Mouse (Mus musculus): ENCODE results near the gene Rab34. TPM values are rescaled to one million over a fixed set of nuclear protein-coding genes. Genes with fewer than 3 reads are reported as not detected.

Gene Rab34
- 100 to 1,000 TPM in 1 of 2 experiments, 10 to 100 TPM in 1; 93.0 to 100 TPM for total RNA-seq (2021)
- long read RNA-seq, experiment 1, transcript Rab34-201 (11 exons, 1,368 nt), result minor isoform, 43 of 311 reads
- long read RNA-seq, experiment 1, transcript Rab34-203 (10 exons, 1,685 nt), result major isoform, 181 of 311 reads
- long read RNA-seq, experiment 1, partial matches to known transcripts, result 62 of 311 reads
- long read RNA-seq, experiment 1, other reads (novel, unspliced or antisense), result 24 of 311 reads
- long read RNA-seq, experiment 2, transcript Rab34-201 (11 exons, 1,368 nt), result minor isoform, 20 of 207 reads
- long read RNA-seq, experiment 2, transcript Rab34-203 (10 exons, 1,685 nt), result major isoform, 102 of 207 reads
- long read RNA-seq, experiment 2, partial matches to known transcripts, result 73 of 207 reads
- long read RNA-seq, experiment 2, other reads (novel, unspliced or antisense), result 12 of 207 reads

GRCm38 (mm10) chr11:78188331-78189233, at the start of gene Rab34:
Rab34 (plus strand) TSS chr11:78188430.
- DNase-seq, result peak; percentile 89

GRCm38 (mm10) chr11:78140665-78141064, 47.6 kb upstream of the Rab34 start:
- no peak for DNase-seq

GRCm38 (mm10) chr11:78143520-78143919, 44.7 kb upstream of the Rab34 start:
- no peak for DNase-seq

GRCm38 (mm10) chr11:78146168-78146567, 42.1 kb upstream of the Rab34 start:
- no peak for DNase-seq

- DNase-seq, result no peak
Measured at GRCm38 (mm10) chr11:78146707-78147543, 41.3 kb upstream of the Rab34 start.

- DNase-seq, result no peak
Measured at GRCm38 (mm10) chr11:78151161-78151560, 37.1 kb upstream of the Rab34 start.

- DNase-seq, result peak; percentile 87
Measured at GRCm38 (mm10) chr11:78152299-78153231, 35.7 kb upstream of the Rab34 start.

- DNase-seq, result no peak
Measured at GRCm38 (mm10) chr11:78153778-78154177, 34.5 kb upstream of the Rab34 start.

- DNase-seq, result no peak
Measured at GRCm38 (mm10) chr11:78155674-78156073, 32.6 kb upstream of the Rab34 start.

GRCm38 (mm10) chr11:78156156-78156699, 32.0 kb upstream of the Rab34 start:
- no peak for DNase-seq

- DNase-seq, result peak; percentile 85
Measured at GRCm38 (mm10) chr11:78159096-78159495, 29.1 kb upstream of the Rab34 start.

GRCm38 (mm10) chr11:78159557-78159956, 28.7 kb upstream of the Rab34 start:
- DNase-seq, result no peak

- DNase-seq, result no peak
Measured at GRCm38 (mm10) chr11:78160171-78160570, 28.1 kb upstream of the Rab34 start.

GRCm38 (mm10) chr11:78160675-78161074, 27.6 kb upstream of the Rab34 start:
- no peak for DNase-seq

- DNase-seq, result no peak
Measured at GRCm38 (mm10) chr11:78161169-78161568, 27.1 kb upstream of the Rab34 start.

- DNase-seq, result no peak
Measured at GRCm38 (mm10) chr11:78161968-78162367, 26.3 kb upstream of the Rab34 start.

- DNase-seq, result peak; percentile 82
Measured at GRCm38 (mm10) chr11:78162504-78162903, 25.7 kb upstream of the Rab34 start.

GRCm38 (mm10) chr11:78163045-78163444, 25.2 kb upstream of the Rab34 start:
- no peak for DNase-seq

GRCm38 (mm10) chr11:78163681-78164603, 24.3 kb upstream of the Rab34 start:
- peak; percentile 88 for DNase-seq

- DNase-seq, result no peak
Measured at GRCm38 (mm10) chr11:78164604-78164923, 23.7 kb upstream of the Rab34 start.
